Mouse (Mus musculus): ENCODE data around the gene Nlk.
"Not testable (repeated sequence)": the region's sequence is repeated elsewhere in the genome, so short reads cannot be mapped to it uniquely, and the experiment has no call there.

The Nlk gene

GRCm38 (mm10) chr11:78545181-78545580 lies 152.0 kb downstream of the Nlk start:
- DNase-seq (ENCODE audit: low read depth), result no peak

- DNase-seq (ENCODE audit: low read depth), result no peak
Observed at GRCm38 (mm10) chr11:78544449-78545111, 152.6 kb downstream of the Nlk start.

- DNase-seq (ENCODE audit: low read depth), result no peak
Observed at GRCm38 (mm10) chr11:78540358-78540757, 156.8 kb downstream of the Nlk start.

GRCm38 (mm10) chr11:78536690-78537084 lies 160.5 kb downstream of the Nlk start:
- DNase-seq (ENCODE audit: low read depth), result no peak

- peak; percentile 99 for DNase-seq (ENCODE audit: low read depth)
Observed at GRCm38 (mm10) chr11:78536080-78536689, 161.0 kb downstream of the Nlk start, which contains the start of the genes Tnfaip1 and Ift20. Tnfaip1 (minus strand) TSS chr11:78536332. Ift20 (plus strand) TSS chr11:78536361.

- peak; percentile 77 for DNase-seq (ENCODE audit: low read depth)
Observed at GRCm38 (mm10) chr11:78535376-78536079, 161.6 kb downstream of the Nlk start.

GRCm38 (mm10) chr11:78534516-78534915 lies 162.7 kb downstream of the Nlk start:
- no peak for DNase-seq (ENCODE audit: low read depth)

GRCm38 (mm10) chr11:78531515-78531914 lies 165.7 kb downstream of the Nlk start:
- not testable (repeated sequence) for DNase-seq (ENCODE audit: low read depth)

GRCm38 (mm10) chr11:78531046-78531445 lies 166.1 kb downstream of the Nlk start:
- DNase-seq (ENCODE audit: low read depth), result no peak

GRCm38 (mm10) chr11:78530001-78530400 lies 167.2 kb downstream of the Nlk start:
- no peak for DNase-seq (ENCODE audit: low read depth)

- no peak for DNase-seq (ENCODE audit: low read depth)
Observed at GRCm38 (mm10) chr11:78528714-78529113, 168.5 kb downstream of the Nlk start.

GRCm38 (mm10) chr11:78524838-78525237 lies 172.3 kb downstream of the Nlk start:
- DNase-seq (ENCODE audit: low read depth), result no peak

GRCm38 (mm10) chr11:78523241-78523955 lies 173.8 kb downstream of the Nlk start:
- no peak for DNase-seq (ENCODE audit: low read depth)

- DNase-seq (ENCODE audit: low read depth), result peak; percentile 89
Observed at GRCm38 (mm10) chr11:78522481-78522997, 174.6 kb downstream of the Nlk start.

GRCm38 (mm10) chr11:78521880-78522279 lies 175.3 kb downstream of the Nlk start:
- peak; percentile 22 for DNase-seq (ENCODE audit: low read depth)

- no peak for DNase-seq (ENCODE audit: low read depth)
Observed at GRCm38 (mm10) chr11:78518931-78519330, 178.2 kb downstream of the Nlk start.

Data from NIH3T3 (cell line).